Mouse (Mus musculus) kidney, embryonic 15.5 days (tissue): ENCODE data around the gene Suclg2. TPM values are rescaled to one million over a fixed set of nuclear protein-coding genes. Genes with fewer than 3 reads are reported as not detected.

ENCODE experiments used
- ATAC-seq: fragments of 200-750 bp; cut with Nextera tagmentation; replicated peaks from 2 replicates; pipeline ENCODE4 v1.8.0; 2017; ENCODE audit warnings: moderate TSS enrichment; ENCODE audit not compliant: low FRiP score
- H3K27ac ChIP-seq: fragments of 300-500 bp; sonication (generic); 2 replicates; pipeline ENCODE4 v1.5.1; 2015; ENCODE audit warnings: mild to moderate bottlenecking, inconsistent platforms
- H3K27me3 ChIP-seq: fragments of 300-500 bp; sonication (generic); 2 replicates; pipeline ENCODE4 v1.6.1; 2015; ENCODE audit warnings: inconsistent platforms
- H3K36me3 ChIP-seq: fragments of 300-500 bp; sonication (generic); 2 replicates; pipeline ENCODE4 v1.6.1; 2015; ENCODE audit warnings: inconsistent platforms
- H3K4me1 ChIP-seq: fragments of 300-500 bp; sonication (generic); 2 replicates; pipeline ENCODE4 v1.6.1; 2015; ENCODE audit warnings: inconsistent platforms
- H3K4me2 ChIP-seq: fragments of 300-500 bp; sonication (generic); 2 replicates; pipeline ENCODE4 v1.6.1; 2015; ENCODE audit warnings: moderate library complexity, mild to moderate bottlenecking, inconsistent platforms
- H3K4me3 ChIP-seq: fragments of 300-500 bp; sonication (generic); replicated peaks from 2 replicates; pipeline ENCODE4 v1.5.1; 2015; ENCODE audit warnings: mild to moderate bottlenecking, inconsistent platforms
- H3K9ac ChIP-seq: fragments of 300-500 bp; sonication (generic); 2 replicates; pipeline ENCODE4 v1.6.1; 2015; ENCODE audit warnings: mild to moderate bottlenecking, inconsistent platforms
- H3K9me3 ChIP-seq: fragments of 300-500 bp; sonication (generic); replicated peaks from 2 replicates; pipeline ENCODE4 v1.6.1; 2016; ENCODE audit warnings: inconsistent platforms
- WGBS: fragments of 180-500 bp; shearing (Covaris S2); methylation state at CpG from one replicate; pipeline ENCODE4 v1.1.7; 2015; ENCODE audit warnings: mixed read lengths; 5-methylcytosine and 5-hydroxymethylcytosine counted together
- polyA plus RNA-seq: library from polyadenylated mRNA; unstranded; fragments of >200 nt; fragmentation: Nextera tagmentation; extraction: Ambion mirVana; gene quantifications from 2 replicates; pipeline ENCODE4 v1.2.1, GENCODE M21; 2015

Suclg2 gene
- polyA plus RNA-seq, 1 experiment from 2014 or later: 113 TPM

DNA sequence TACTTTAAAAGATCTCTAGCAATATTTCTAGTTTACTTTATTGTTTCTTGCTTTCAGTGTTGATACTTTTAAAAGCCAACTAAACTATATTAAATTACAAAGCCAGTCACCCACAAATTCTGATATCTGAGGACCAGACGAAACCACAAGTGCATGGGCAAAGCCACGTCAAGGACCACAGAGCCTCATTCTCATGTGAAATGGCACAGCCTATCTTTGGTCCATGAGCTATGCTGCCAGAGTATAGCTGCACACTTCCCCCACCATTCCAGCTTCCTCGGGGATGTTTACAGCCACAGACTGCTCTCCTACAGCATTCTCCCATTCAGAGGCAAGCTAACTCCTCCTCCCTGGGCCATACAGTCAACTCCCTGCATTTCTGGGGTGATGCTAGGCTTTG is 136.7 kb downstream of the Suclg2 start:
- Histone ChIP-seq H3K36me3 (peaks cover 34% of the 10 kb centered on the region), H3K4me2 (no peak overlapping the region), H3K9ac (no peak overlapping the region), H3K27ac (no peak overlapping the region), H3K4me3 (no peak overlapping the region), H3K4me1 (no peaks in the 10 kb centered on the region), H3K9me3 (peaks cover 4% of the 10 kb centered on the region; the same call in 1 of the 2 replicates), H3K27me3 (no peaks in the 10 kb centered on the region)
- ATAC-seq: no peak
- 70% methylated on average over 3 of the region's 3 CpGs for WGBS

DNA sequence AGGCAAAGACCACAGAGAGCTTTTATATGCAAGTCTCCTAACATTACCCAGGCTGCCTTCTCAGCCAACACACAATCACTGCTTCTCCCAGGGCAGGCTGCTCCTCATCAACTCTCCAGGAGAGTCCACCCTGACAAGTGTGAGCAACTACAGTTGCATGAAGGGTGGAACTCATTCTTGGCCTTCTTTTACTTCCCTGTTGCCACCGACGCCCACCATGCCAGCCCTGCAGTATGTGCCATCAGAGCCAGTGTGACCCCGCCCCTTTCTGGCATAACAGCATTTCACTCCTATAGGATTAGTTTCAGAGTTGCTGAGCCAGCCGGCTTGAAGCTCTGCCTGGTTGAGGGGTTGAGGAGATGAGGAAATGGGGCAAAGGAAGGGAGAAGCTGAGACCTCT is 138.8 kb downstream of the Suclg2 start:
- no peak; the same call in 1 of the 2 replicates for ATAC-seq
- Histone ChIP-seq H3K36me3 (peaks cover 29% of the 10 kb centered on the region), H3K4me3 (no peak overlapping the region), H3K9ac (no peak overlapping the region), H3K27me3 (no peaks in the 10 kb centered on the region), H3K4me1 (0 out of 2 replicates have a peak, but pooled peaks cover 4% of the 10 kb centered on the region), H3K27ac (no peak overlapping the region), H3K4me2 (no peak overlapping the region), H3K9me3 (peaks cover 4% of the 10 kb centered on the region; the same call in 1 of the 2 replicates)
- WGBS: 76% methylated on average over 4 of the region's 4 CpGs

DNA sequence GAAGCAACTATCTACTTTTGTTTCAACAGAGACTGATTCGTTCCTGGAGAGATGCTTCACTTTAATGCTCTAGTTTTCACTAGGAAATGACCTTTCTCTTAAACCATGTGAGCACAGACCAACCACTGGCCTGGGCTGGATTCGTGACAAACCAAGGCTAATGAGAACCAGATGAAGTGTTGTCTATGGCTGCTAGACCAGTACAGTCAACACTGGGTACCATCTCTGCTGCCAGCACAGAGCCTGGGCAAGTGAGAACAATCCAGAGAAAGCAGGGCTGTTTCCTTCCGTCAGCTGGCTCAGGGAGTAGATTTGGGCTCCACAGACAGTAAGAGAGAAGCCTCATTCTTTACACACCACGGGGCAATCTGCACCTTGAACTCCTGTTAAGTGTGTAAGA is 143.1 kb downstream of the Suclg2 start:
- Histone ChIP-seq H3K36me3 (peaks cover 18% of the 10 kb centered on the region), H3K4me2 (no peak overlapping the region), H3K4me1 (0 out of 2 replicates have a peak, but pooled peaks cover 4% of the 10 kb centered on the region), H3K27me3 (no peaks in the 10 kb centered on the region), H3K9me3 (no peaks in the 10 kb centered on the region), H3K27ac (no peak overlapping the region), H3K4me3 (no peak overlapping the region), H3K9ac (no peak overlapping the region)
- 45% methylated on average over 4 of the region's 4 CpGs for WGBS
- no peak for ATAC-seq

DNA sequence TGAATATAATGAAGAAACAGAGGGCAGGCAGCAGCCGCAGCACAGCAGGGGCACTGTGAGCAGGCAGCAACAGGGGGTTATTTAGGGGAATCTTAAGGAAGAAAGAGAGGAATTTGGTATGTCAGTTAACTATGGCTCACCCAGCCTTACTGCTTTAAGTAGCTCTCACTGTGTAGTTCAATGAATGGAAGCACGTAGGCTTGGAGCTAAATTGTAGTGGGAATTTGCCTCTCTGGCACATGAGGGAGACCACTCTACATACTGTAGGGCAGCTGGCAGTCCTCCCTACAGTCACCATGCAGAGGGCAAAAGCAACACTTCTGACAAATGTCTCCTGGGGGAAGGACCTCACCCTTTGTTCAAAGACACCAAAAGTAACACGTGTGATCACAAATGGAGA is 143.7 kb downstream of the Suclg2 start:
- 66% methylated on average over 3 of the region's 3 CpGs for WGBS
- ATAC-seq: no peak
- H3K27ac ChIP-seq: no peak overlapping the region

DNA sequence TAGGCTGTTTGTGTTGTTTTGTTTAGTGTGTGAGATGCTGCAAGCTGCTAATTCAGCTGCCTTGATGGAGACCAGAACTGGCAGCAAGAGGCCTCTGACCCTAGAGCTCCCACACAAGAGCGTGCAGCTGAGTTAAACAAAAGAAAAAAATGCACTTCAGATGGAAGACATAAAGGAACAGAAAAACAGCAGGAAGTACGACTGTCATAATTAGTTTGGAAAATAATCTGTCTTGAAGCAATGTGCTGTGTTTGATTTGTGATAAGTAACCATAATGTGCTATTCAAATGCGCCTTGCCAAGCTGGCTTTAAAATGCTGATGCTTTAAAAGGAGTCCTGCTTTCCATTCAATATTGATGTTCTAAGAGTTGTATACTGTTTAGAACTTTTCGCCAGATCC is 144.2 kb downstream of the Suclg2 start:
- WGBS: 55% methylated on average over 4 of the region's 4 CpGs

More for the DNA sequence above, 143.7 kb downstream of the Suclg2 start:
- no peak overlapping the region for H3K4me2 ChIP-seq
- peaks cover 18% of the 10 kb centered on the region for H3K36me3 ChIP-seq
- H3K27me3 ChIP-seq: no peaks in the 10 kb centered on the region
- H3K4me3 ChIP-seq: no peak overlapping the region
- no peak overlapping the region for H3K9ac ChIP-seq
- 0 out of 2 replicates have a peak, but pooled peaks cover 4% of the 10 kb centered on the region for H3K4me1 ChIP-seq
- no peaks in the 10 kb centered on the region for H3K9me3 ChIP-seq

DNA sequence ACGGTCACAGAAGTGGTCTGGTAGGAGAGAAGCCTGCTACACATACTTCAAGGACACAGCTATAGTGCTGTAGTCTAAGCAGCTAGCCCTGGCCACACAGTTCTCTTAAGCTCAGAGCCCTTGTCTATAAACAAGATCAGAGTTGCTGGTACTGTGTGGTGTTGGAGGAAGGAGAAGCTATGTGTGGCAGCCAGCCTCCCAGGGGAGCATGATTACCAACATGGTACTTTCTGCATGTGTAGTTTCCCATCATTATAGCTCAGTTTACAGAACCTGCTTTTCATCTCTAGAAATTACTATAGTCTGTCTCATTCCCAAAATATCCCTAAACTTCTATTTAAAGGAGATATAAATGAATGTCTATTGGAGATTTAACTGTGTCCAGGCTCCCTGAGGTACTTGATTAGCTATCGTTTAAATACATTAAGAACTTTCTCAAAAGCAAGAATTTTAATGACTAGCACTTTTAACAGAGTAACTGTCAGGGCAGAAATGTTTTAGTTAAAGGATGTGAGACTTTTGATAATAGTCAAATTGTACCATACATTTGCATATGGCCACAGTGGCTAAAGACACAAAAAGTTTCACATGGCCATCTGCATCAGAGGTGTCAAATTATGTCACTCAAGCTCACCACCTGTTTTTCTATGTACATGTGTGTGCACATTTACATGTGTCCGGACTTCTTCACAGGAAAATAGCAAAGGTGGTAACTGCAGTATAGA is 145.4 kb downstream of the Suclg2 start:
- Histone ChIP-seq H3K9ac (no peak overlapping the region), H3K36me3 (peaks cover 22% of the 10 kb centered on the region), H3K27me3 (no peaks in the 10 kb centered on the region), H3K4me3 (no peak overlapping the region), H3K27ac (no peak overlapping the region), H3K4me1 (0 out of 2 replicates have a peak, but pooled peaks cover 4% of the 10 kb centered on the region), H3K9me3 (no peaks in the 10 kb centered on the region), H3K4me2 (no peak overlapping the region)
- 92% methylated on average over 3 of the region's 3 CpGs for WGBS
- no peak for ATAC-seq

More for the DNA sequence above, 144.2 kb downstream of the Suclg2 start:
- Histone ChIP-seq H3K4me3 (no peak overlapping the region), H3K4me1 (0 out of 2 replicates have a peak, but pooled peaks cover 4% of the 10 kb centered on the region), H3K4me2 (no peak overlapping the region), H3K36me3 (peaks cover 18% of the 10 kb centered on the region), H3K9ac (no peak overlapping the region), H3K9me3 (no peaks in the 10 kb centered on the region), H3K27ac (no peak overlapping the region), H3K27me3 (no peaks in the 10 kb centered on the region)
- no peak for ATAC-seq

DNA sequence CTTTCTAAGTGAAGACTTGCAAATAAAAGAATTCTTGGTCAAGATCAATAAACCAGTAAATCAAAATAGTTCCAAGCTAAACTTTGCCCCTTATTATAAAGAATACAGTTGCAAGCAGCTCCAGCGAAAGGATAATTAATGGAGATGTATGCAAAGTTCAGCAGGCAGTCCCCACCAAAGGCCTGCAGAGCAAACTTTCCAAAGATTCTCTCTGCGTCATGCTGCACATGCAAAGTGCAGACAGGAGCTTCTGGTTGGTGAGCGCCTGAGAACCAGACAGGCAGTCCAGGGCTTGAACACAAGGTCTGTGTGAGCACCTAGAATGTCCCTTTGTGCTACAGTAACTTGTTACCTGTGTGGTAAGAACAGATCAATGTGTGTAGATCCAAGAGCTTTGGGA is 147.0 kb downstream of the Suclg2 start:
- Histone ChIP-seq H3K4me1 (0 out of 2 replicates have a peak, but pooled peaks cover 4% of the 10 kb centered on the region), H3K4me2 (no peak overlapping the region), H3K27me3 (no peaks in the 10 kb centered on the region), H3K9me3 (no peaks in the 10 kb centered on the region), H3K4me3 (no peak overlapping the region), H3K9ac (no peak overlapping the region), H3K27ac (no peak overlapping the region), H3K36me3 (peaks cover 15% of the 10 kb centered on the region)
- no peak for ATAC-seq
- 65% methylated on average over 3 of the region's 3 CpGs for WGBS

DNA sequence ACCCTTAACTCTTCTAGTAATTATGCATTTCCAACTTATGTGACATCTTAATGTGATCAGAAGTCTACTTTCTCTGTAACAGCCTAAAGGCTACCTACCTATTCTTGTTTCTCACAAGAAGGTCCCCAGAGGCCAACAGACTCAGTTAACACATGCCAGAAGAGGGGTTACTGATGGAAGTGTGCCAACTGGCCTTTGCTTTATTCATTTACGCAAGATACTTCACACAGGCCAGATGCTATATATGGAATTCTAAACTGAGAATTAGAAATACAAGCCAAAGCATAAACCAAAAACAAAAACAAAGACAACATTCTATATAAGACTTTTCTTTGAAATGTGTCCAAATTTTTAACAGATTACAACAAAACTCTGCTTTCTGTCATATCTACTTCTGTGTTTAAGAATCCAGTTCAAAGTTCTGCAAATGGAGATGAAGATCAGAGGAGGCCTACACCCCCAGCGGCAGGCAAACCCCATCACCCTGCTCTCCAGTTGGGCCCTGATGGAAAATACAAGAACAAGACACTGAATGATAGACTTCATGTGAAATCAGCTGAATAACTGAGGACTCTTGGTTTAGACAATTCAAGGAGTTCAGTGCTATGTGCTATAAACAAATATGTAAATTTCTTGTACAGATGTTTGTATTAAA is 155.1 kb downstream of the Suclg2 start:
- Histone ChIP-seq H3K9ac (no peak overlapping the region), H3K27ac (no peak overlapping the region), H3K27me3 (no peaks in the 10 kb centered on the region), H3K4me3 (no peak overlapping the region), H3K9me3 (no peaks in the 10 kb centered on the region), H3K4me2 (no peak overlapping the region), H3K4me1 (no peaks in the 10 kb centered on the region), H3K36me3 (0 out of 2 replicates have a peak, but pooled peaks cover 8% of the 10 kb centered on the region)
- ATAC-seq: no peak
- 87% methylated on average over 2 of the region's 2 CpGs for WGBS

DNA sequence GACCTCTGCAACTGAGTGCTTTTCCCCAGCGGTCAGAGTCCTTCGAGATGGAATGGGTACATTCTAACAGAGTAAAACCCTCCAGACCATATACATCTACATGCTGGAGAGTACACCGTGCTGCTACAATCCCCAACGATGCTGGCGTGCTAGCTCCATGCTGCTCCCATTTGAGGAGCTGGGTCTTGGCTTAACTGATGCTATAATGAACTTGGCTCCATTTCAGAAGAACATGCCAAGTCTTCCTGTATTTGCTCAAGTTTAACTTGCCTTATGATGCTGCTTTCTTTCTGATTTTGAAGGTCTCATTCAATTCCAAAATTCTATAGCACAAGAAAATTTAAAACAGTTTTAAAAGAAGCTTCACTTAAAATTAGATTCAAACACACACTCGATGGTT is 162.3 kb downstream of the Suclg2 start:
- H3K36me3 ChIP-seq: no peaks in the 10 kb centered on the region
- no peaks in the 10 kb centered on the region for H3K9me3 ChIP-seq
- 92% methylated on average over 6 of the region's 6 CpGs for WGBS
- H3K4me2 ChIP-seq: no peak overlapping the region
- H3K27ac ChIP-seq: no peak overlapping the region
- H3K9ac ChIP-seq: no peak overlapping the region
- no peak overlapping the region for H3K4me3 ChIP-seq
- H3K4me1 ChIP-seq: peaks cover 10% of the 10 kb centered on the region
- H3K27me3 ChIP-seq: no peaks in the 10 kb centered on the region
- no peak for ATAC-seq

DNA sequence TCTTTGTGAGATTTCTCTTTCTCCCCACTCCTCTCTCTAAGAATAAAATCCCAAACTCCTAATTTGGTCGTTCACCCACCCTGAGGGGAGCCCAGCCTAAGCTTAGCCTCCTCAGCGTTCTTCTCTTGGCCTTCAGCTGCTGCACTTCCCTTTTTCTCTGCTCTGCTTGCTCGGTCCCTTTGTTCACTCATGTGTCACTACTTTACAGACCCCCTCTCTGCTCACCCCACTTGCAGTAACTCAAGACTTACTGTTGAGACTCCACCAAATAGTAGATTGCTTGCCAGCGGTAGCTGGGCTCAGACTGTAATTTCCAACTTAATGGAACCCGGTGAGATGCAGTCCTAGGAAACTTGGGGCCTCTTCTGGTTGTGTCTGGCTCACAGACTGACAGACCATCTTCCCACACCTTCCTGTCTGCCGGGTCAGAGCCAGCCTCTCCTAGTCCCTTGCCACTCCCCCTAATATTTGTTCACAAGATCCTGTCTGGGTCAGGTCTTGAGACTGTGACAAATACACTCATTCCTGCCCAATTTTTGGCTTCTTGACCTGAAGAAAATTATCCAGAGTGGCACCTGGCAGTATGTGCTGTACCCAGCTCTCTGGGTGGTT is 166.2 kb downstream of the Suclg2 start:
- H3K9me3 ChIP-seq: no peaks in the 10 kb centered on the region
- peaks cover 17% of the 10 kb centered on the region for H3K4me1 ChIP-seq
- ATAC-seq: peak; percentile 69
- no peak overlapping the region for H3K9ac ChIP-seq
- no peak overlapping the region for H3K4me2 ChIP-seq
- H3K27ac ChIP-seq: no peak overlapping the region
- H3K36me3 ChIP-seq: peaks cover 3% of the 10 kb centered on the region; the same call in 1 of the 2 replicates
- H3K27me3 ChIP-seq: no peaks in the 10 kb centered on the region
- H3K4me3 ChIP-seq: no peak overlapping the region
- WGBS: 30% methylated on average over 6 of the region's 6 CpGs

DNA sequence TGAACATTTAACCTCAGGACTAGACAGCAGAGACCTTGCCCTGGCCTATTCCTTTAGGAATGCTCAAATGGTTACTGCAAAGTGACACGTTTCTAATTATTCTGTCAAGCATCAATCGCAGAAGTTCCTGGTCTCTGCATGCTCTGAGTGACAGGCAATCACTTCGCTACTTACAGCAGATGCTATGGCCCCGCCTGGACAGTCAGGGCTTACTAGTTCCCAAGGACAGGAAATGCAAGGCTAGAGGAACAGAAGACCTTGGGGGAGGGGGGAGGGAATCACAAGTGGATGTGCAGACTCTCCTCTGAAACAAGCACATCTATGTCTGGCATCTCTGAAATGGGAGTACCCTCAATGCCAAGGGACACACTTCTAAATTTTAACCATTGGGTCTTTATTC is 167.6 kb downstream of the Suclg2 start:
- peak; percentile 33; the same call in 1 of the 2 replicates for ATAC-seq
- 49% methylated on average over 4 of the region's 4 CpGs for WGBS
- H3K9ac ChIP-seq: no peak overlapping the region
- peaks cover 22% of the 10 kb centered on the region for H3K4me1 ChIP-seq
- no peak overlapping the region for H3K27ac ChIP-seq
- H3K9me3 ChIP-seq: no peaks in the 10 kb centered on the region
- no peak overlapping the region for H3K4me2 ChIP-seq
- H3K36me3 ChIP-seq: peaks cover 3% of the 10 kb centered on the region; the same call in 1 of the 2 replicates
- H3K4me3 ChIP-seq: no peak overlapping the region
- no peaks in the 10 kb centered on the region for H3K27me3 ChIP-seq
